Mouse (Mus musculus) gonadal fat pad, adult 2 months (tissue): ENCODE results near the gene Pmpcb. TPM values are rescaled to one million over a fixed set of nuclear protein-coding genes. Genes with fewer than 3 reads are reported as not detected.
A peak's percentile ranks its signal among the peaks of the same experiment; 100 is the strongest.
"Not testable (repeated sequence)": the region's sequence is repeated elsewhere in the genome, so short reads cannot be mapped to it uniquely, and the experiment has no call there.

Source experiments
- DNase-seq: peaks from one replicate; pipeline ENCODE4 v3.0.0-alpha.2; 2012; ENCODE audit warnings: low read depth
- polyA plus RNA-seq: library from polyadenylated mRNA; depleted of rRNA; stranded (reverse); fragments of >200 nt; gene quantifications from 2 replicates; pipeline ENCODE4 v1.2.3, GENCODE M21; 2012; rRNA removed

Pmpcb gene
- polyA plus RNA-seq = 40.0 and 50.6 TPM in 2 replicates

DNA sequence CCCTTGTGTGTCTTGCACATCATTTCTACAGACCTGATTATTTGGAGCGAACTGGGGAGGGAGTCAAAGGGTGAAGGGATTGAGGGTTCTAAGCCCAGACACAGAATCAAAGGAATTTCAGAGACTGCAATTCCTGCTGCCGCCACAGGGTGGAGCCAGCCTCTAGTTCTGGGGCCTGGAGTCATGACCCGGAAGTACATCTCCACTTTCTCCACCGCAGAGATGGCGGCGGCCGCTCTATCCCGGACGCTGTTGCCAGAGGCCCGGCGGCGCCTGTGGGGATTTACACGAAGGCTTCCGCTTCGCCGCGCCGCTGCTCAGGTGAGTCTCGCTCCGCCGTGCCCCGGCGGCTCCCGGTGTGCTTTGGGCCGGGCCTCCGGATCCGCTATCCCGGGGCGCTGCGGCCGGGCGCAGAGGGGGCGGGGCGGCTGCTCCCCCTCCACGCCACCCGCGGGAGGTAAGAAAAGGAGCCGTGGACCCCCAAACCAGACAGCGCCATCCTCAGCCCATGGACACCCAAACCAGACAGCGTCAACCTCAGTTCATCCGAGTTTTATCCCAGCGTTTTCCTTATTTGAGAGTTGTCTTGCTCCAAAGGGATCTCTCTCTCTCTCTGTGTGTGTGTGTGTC, at the start of gene Pmpcb:
TSS of gene Pmpcb (plus strand) at position 186 of the 630 bp plus-strand sequence.
- DNase-seq = no peak

DNA sequence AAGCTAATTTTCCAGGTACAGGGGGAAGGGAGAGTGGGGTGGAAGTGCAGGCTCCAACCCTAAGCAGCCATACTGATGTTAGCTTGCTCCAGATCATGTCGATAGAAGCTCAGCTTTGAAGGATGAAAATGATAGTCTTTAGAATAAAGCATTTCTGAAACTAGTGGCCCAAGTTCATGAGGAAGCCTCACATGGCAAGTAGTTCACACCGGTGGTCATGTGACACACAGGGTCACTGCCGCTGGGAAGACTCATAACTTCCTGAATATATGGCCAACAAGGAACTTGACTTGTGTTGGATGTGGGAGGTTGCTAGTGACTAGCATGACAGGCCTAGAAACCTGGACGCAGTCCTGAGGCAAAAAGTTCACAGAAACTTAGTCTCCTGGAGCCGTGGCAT, 44.7 kb upstream of the Pmpcb start:
- DNase-seq = no peak

DNA sequence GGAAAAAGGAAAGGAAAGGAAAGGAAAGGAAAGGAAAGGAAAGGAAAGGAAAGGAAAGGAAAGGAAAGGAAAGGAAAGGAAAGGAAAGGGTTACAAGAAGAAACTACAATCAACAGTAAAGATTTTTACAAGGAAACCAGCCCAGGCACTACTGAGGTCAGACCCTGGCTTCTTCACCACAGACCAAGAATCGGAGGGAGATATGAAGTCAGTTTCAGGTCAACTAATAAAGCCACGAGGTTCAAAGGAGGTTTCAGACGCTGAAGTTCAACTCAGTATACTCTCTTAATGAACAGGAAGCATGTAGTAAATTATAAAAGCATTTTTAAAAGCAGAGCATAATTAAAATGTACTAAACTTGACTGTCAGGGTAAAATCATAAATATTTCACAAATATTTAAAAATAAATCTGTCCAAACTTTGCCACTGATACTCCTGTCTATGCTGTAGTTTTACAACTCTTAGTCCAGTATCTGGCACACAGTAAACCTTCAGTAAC, 43.5 kb upstream of the Pmpcb start:
- DNase-seq = no peak

- no peak for DNase-seq
Observed at GRCm38 (mm10) chr5:21694854-21695490, 42.0 kb upstream of the Pmpcb start.

- DNase-seq = not testable (repeated sequence)
Observed at GRCm38 (mm10) chr5:21699555-21699954, 37.4 kb upstream of the Pmpcb start.

GRCm38 (mm10) chr5:21700272-21700821, 36.6 kb upstream of the Pmpcb start:
- DNase-seq = no peak

GRCm38 (mm10) chr5:21700934-21701333, 36.0 kb upstream of the Pmpcb start:
- no peak for DNase-seq

DNA sequence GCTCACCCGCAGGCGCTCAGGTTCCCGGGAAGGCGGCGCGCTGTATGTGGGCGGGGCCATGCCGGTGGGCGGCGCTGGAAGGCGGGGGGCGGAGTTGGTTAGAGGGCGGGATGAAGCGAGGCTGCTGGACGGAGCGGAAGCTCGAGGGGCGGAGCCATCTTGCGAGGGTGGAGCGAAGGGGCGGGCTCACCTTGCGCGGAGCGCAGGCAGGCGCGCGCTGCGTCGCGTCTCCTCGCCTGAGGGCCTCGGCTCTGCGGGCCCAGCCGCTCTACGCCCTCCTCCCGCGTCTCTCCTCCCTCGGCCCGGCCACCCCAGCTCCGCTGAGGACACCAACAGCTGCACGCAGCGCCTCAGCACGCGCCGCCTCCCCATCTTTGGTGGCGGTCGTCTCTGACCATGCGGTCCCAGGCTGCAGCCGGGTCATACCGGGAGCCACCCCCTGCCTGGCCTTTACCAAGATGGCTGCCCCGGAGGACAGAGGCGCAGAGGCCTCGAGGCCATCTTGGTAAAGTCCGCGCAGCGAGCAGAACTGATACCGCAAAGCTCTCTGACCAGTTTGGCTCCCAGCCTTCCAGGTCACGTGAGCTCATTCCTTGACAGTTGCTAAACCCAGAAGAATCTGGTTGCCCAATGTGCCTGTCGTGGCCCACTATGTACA, 35.5 kb upstream of the Pmpcb start, which contains the start of gene Napepld:
TSS of gene Napepld (minus strand) at position 46 of the 658 bp plus-strand sequence.
- DNase-seq = peak; percentile 87

- DNase-seq = no peak
Observed at GRCm38 (mm10) chr5:21702009-21702364, 35.0 kb upstream of the Pmpcb start.

- DNase-seq = no peak
Observed at GRCm38 (mm10) chr5:21702873-21703475, 34.0 kb upstream of the Pmpcb start.

- no peak for DNase-seq
Observed at GRCm38 (mm10) chr5:21703708-21704107, 33.2 kb upstream of the Pmpcb start.

- DNase-seq = no peak
Observed at GRCm38 (mm10) chr5:21706546-21706945, 30.4 kb upstream of the Pmpcb start.

DNA sequence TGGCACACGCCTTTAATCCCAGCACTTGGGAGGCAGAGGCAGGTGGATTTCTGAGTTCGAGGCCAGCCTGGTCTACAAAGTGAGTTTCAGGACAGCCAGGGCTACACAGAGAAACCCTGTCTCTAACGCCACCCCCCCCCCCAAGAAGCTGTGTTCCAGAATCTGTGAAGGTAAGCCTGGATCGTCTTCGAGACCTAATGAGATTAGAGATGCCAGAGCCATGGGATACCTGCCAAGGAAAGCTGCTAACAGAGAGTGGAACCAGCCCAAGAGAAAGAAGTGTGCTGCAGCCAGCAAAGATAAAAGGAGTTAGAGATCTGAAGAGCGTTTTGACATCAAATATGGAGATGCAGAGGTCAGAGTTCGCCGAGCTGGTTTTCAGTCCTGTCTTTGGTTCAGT, 28.9 kb upstream of the Pmpcb start:
- not testable (repeated sequence) for DNase-seq

DNA sequence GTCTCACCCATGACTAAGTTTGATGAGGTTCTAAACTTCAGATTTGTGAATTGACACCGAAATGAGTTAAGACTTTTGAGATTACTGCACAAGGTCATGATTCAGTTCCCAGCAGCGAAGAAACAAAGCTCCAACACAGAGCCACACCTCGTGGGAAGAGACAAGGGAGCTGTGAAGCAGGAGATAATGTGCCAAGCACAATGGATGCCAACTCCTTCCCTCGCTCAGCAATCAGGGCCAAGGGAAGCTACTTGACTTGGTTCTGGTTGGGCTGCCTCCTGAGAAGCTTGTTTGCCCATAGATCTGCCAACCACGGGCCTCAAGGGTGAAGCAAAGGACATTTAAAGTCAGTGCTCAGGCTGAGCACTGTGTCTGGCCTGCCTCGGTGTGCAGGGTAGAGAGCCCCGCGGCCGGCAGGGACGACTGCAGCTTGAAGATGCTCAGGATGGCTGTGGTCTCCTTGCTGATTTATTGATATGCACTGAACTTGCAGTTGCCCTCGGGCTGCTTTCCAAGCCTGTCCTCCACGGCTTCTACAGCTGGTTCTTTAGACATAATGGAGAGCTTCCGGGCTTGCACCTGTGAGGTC, 24.7 kb upstream of the Pmpcb start:
- DNase-seq = no peak

- no peak for DNase-seq
Observed at GRCm38 (mm10) chr5:21714447-21714846, 22.5 kb upstream of the Pmpcb start.

DNA sequence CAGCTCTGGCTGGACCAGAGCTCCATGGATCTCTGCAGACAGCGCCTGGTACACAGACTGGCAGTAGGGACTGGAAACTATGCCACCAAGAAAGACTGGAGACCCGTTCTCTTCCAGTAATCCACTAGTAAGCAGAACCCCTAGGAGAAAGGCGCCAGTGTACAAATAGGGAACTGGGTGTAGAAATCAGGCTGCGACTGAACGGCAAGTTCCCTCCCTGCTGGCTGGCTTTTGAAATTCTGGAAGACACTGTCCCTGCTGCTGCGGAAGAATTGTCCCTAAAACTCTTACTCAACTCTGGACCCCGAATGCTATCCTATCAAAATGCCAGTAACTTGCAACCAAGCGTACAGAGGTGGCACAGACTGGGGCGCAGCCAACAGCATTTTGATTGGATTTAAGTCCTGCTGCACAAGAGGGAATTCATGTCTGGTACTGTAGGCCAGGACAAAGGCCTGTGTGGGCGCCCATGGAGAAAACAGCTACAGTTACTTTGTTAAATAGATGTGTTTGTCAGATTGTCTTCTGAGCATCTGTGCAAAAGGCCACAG, 19.7 kb upstream of the Pmpcb start:
- no peak for DNase-seq

- DNase-seq = no peak
Observed at GRCm38 (mm10) chr5:21718546-21718945, 18.4 kb upstream of the Pmpcb start.

DNA sequence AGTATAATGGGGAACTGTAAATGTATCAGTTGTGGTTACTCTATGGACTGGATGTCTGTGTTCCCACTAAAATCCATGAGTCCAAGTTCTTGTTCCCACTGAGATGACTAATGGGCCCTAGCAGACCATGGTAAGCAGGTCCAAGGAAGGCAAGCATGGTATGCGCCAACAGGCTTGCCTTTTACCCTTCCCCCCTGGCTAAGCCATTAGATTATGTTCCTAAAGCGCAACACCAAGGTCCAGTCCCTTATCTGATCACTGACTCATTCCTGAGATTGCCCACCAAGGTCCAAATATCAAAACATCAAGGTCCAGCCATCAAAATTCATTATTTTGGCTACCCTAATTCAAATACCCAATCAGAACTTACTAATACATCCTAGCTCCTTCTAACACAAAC, 17.7 kb upstream of the Pmpcb start:
- DNase-seq = no peak

DNA sequence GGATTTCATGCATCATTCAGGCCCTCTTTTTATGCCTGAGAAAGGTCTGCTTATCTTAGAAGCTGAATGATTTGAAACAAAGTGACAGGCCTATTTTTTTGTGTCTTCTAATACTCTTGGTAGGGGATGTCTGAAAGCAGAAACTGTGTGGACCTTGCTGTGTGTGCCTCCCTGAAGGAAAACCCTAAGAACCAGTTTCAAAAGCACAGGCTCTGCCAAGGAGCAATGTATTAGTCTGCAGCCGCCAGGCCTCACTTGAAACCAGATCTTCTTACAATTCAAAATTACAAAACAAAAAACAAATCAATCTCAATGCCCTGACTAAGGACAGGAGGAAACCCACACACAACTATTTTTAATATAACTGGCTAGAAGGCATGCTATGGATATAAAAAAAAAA, 12.5 kb upstream of the Pmpcb start:
- DNase-seq = no peak

DNA sequence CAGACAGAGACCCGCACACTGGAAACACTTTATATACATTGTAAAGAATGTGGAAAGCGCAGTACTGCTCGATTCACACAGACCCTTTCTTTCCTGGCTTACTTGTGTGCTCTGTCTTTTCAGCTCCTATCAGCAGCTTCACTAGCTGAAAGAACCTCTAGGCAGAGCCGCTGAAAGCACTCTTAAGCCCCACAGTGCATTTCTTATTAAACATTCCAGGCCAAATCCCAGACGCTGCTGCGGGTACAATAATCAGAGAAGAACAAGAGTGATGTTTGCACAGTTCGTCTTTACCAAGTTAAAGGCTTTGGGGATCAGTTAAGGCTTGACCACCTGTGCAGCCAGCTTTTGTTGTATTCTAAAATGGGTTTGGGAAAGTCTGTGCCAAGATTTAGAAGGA, 12.1 kb upstream of the Pmpcb start:
- DNase-seq = no peak

- DNase-seq = no peak
Observed at GRCm38 (mm10) chr5:21729107-21729506, 7.8 kb upstream of the Pmpcb start.
